Mouse (Mus musculus): ENCODE results near the gene Ypel2.

- TF ChIP-seq CTCF (IDR thresholded peaks at IDR 0.05; ENCODE audit: borderline replicate concordance, insufficient read depth, low read length) (no peak), POLR2A (IDR thresholded peaks at IDR 0.05; ENCODE audit: low read depth, low read length) (no peak)
These were observed 29.3 kb upstream of the Ypel2 start for GRCm38 (mm10) chr11:87022765-87023164.
